Mouse (Mus musculus) CH12.LX (cell line): ENCODE results near the gene Abcc5. TPM values are rescaled to one million over a fixed set of nuclear protein-coding genes. Genes with fewer than 3 reads are reported as not detected.

Source experiments
- DNase-seq: peaks from one replicate; pipeline ENCODE4 v3.0.0-alpha.2; 2013; ENCODE audit errors: extremely low read depth
- H3K27ac ChIP-seq: 2 replicates; pipeline ENCODE4 v1.5.1; 2012; ENCODE audit warnings: low read depth, mild to moderate bottlenecking, control low read depth, moderate library complexity; ENCODE audit not compliant: insufficient read depth
- H3K27me3 ChIP-seq: replicated peaks from 2 replicates; pipeline ENCODE3; 2012; ENCODE audit warnings: inconsistent platforms
- H3K36me3 ChIP-seq, 2 experiments: replicated peaks in 1 of 2; 2 replicates each; pipeline versions ENCODE3 to v1.6.1; 2012; ENCODE audit warnings: inconsistent platforms in 1 of 2, low read length in 1 of 2, mild to moderate bottlenecking in 1 of 2, mixed read lengths in 1 of 2, moderate library complexity in 1 of 2; ENCODE audit not compliant: control insufficient read depth in 1 of 2, insufficient read depth in 1 of 2
- H3K4me1 ChIP-seq, 2 experiments: 2 replicates each; pipeline ENCODE4 v1.6.1; 2012; ENCODE audit warnings: inconsistent platforms in 1 of 2, moderate library complexity in 1 of 2; ENCODE audit not compliant: insufficient read depth in 2 of 2, control insufficient read depth in 1 of 2
- H3K4me2 ChIP-seq: 2 replicates; pipeline ENCODE4 v1.6.1; 2012; ENCODE audit warnings: low read depth, mild to moderate bottlenecking, control low read depth; ENCODE audit not compliant: poor library complexity, insufficient read depth, severe bottlenecking
- H3K4me3 ChIP-seq, 3 experiments: fragments of 150-350 bp in 1 of 3; sonication (generic) in 1 of 3; replicated peaks in 1 of 3; 2 replicates each; pipeline versions ENCODE3 to v1.5.1; 2011 to 2012; ENCODE audit warnings: low read depth in 2 of 3, low read length in 2 of 3, mild to moderate bottlenecking in 2 of 3, moderate library complexity in 2 of 3, control low read depth in 1 of 3, improper control_type of control experiment in 1 of 3, inconsistent platforms in 1 of 3, mixed read lengths in 1 of 3; ENCODE audit not compliant: poor library complexity in 1 of 3
- H3K79me2 ChIP-seq: replicated peaks from 2 replicates; pipeline ENCODE4 v1.6.1; 2012; ENCODE audit warnings: mild to moderate bottlenecking, moderate library complexity; ENCODE audit not compliant: control insufficient read depth, poor library complexity, insufficient read depth, severe bottlenecking; ENCODE audit errors: extremely low read depth
- H3K9ac ChIP-seq: 2 replicates; pipeline ENCODE4 v1.6.1; 2012; ENCODE audit warnings: low read depth, mild to moderate bottlenecking, control low read depth, moderate library complexity; ENCODE audit not compliant: insufficient read depth
- H3K9me3 ChIP-seq: replicated peaks from 2 replicates; pipeline ENCODE3; 2012; ENCODE audit warnings: low read length, inconsistent platforms, mixed read lengths
- CTCF ChIP-seq, 2 experiments: IDR thresholded peaks in 1 of 2; conservative IDR thresholded peaks in 1 of 2; 2 replicates each; pipeline ENCODE4 v1.5.1; 2011 to 2012; ENCODE audit warnings: low read depth in 2 of 2, low read length in 2 of 2, improper control_type of control experiment in 1 of 2, inconsistent platforms in 1 of 2, mild to moderate bottlenecking in 1 of 2, moderate library complexity in 1 of 2
- E2F4 ChIP-seq: IDR thresholded peaks from 2 replicates; pipeline ENCODE4 v1.6.1; 2011; ENCODE audit warnings: low read depth, low read length, improper control_type of control experiment; ENCODE audit not compliant: insufficient replicate concordance
- ELF1 ChIP-seq: IDR thresholded peaks from 2 replicates; pipeline ENCODE4 v1.6.1; 2014; ENCODE audit warnings: low read depth, mild to moderate bottlenecking, inconsistent platforms, low read length, improper control_type of control experiment
- EP300 ChIP-seq: IDR thresholded peaks from 2 replicates; pipeline ENCODE4 v1.6.1; 2011; ENCODE audit warnings: low read length, improper control_type of control experiment
- ETS1 ChIP-seq: conservative IDR thresholded peaks from 2 replicates; pipeline ENCODE4 v1.6.1; 2012; ENCODE audit warnings: low read depth, mild to moderate bottlenecking, inconsistent platforms, low read length, improper control_type of control experiment, moderate library complexity
- GABPA ChIP-seq: IDR thresholded peaks from 2 replicates; pipeline ENCODE4 v1.6.1; 2012; ENCODE audit warnings: low read depth, low read length, improper control_type of control experiment, inconsistent platforms; ENCODE audit not compliant: insufficient replicate concordance
- IRF4 ChIP-seq: IDR thresholded peaks from 2 replicates; pipeline ENCODE4 v1.6.1; 2014; ENCODE audit warnings: low read depth, mild to moderate bottlenecking, inconsistent platforms, low read length, improper control_type of control experiment
- JUN ChIP-seq: IDR thresholded peaks from 2 replicates; pipeline ENCODE4 v1.6.1; 2011; ENCODE audit warnings: low read depth, mild to moderate bottlenecking, low read length, improper control_type of control experiment, moderate library complexity; ENCODE audit not compliant: insufficient read depth
- JUND ChIP-seq: conservative IDR thresholded peaks from 2 replicates; pipeline ENCODE4 v1.6.1; 2011; ENCODE audit warnings: low read depth, low read length, improper control_type of control experiment
- MAFK ChIP-seq: IDR thresholded peaks from 2 replicates; pipeline ENCODE4 v1.6.1; 2011; ENCODE audit warnings: low read length, improper control_type of control experiment; ENCODE audit not compliant: insufficient replicate concordance
- MAX ChIP-seq: IDR thresholded peaks from 2 replicates; pipeline ENCODE4 v1.6.1; 2011; ENCODE audit warnings: low read length, improper control_type of control experiment
- MAZ ChIP-seq: IDR thresholded peaks from 2 replicates; pipeline ENCODE4 v1.6.1; 2012; ENCODE audit warnings: low read depth, mild to moderate bottlenecking, inconsistent platforms, low read length, improper control_type of control experiment, moderate library complexity
- MEF2A ChIP-seq: IDR thresholded peaks from 2 replicates; pipeline ENCODE4 v1.6.1; 2014; ENCODE audit warnings: low read depth, mild to moderate bottlenecking, inconsistent platforms, low read length, improper control_type of control experiment, borderline replicate concordance
- MXI1 ChIP-seq: IDR thresholded peaks from 2 replicates; pipeline ENCODE4 v1.6.1; 2011; ENCODE audit warnings: mild to moderate bottlenecking, low read depth, low read length, improper control_type of control experiment
- NRF1 ChIP-seq: IDR thresholded peaks from 2 replicates; pipeline ENCODE4 v1.6.1; 2014; ENCODE audit warnings: low read depth, mild to moderate bottlenecking, inconsistent platforms, low read length, improper control_type of control experiment, moderate library complexity
- PAX5 ChIP-seq: IDR thresholded peaks from 2 replicates; pipeline ENCODE4 v1.6.1; 2012; ENCODE audit warnings: low read length, inconsistent platforms, mixed read lengths
- RAD21 ChIP-seq: IDR thresholded peaks from 2 replicates; pipeline ENCODE4 v1.6.1; 2011; ENCODE audit warnings: low read depth, mild to moderate bottlenecking, low read length, improper control_type of control experiment, moderate library complexity
- RCOR1 ChIP-seq: conservative IDR thresholded peaks from 2 replicates; pipeline ENCODE4 v1.6.1; 2012; ENCODE audit warnings: low read depth, mild to moderate bottlenecking, inconsistent platforms, low read length, improper control_type of control experiment
- SIN3A ChIP-seq: IDR thresholded peaks from 2 replicates; pipeline ENCODE4 v1.6.1; 2012; ENCODE audit warnings: low read length, improper control_type of control experiment, inconsistent platforms
- TBP ChIP-seq: conservative IDR thresholded peaks from 2 replicates; pipeline ENCODE4 v1.6.1; 2011; ENCODE audit warnings: low read depth, low read length, improper control_type of control experiment
- ZC3H11A ChIP-seq: IDR thresholded peaks from 2 replicates; pipeline ENCODE4 v1.6.1; 2012; ENCODE audit warnings: low read depth, mild to moderate bottlenecking, inconsistent platforms, low read length, improper control_type of control experiment
- ZKSCAN1 ChIP-seq: IDR thresholded peaks from 2 replicates; pipeline ENCODE4 v1.6.1; 2012; ENCODE audit warnings: low read depth, inconsistent platforms, low read length, improper control_type of control experiment, borderline replicate concordance
- ZNF384 ChIP-seq: IDR thresholded peaks from 2 replicates; pipeline ENCODE4 v1.6.1; 2012; ENCODE audit warnings: low read depth, low read length, improper control_type of control experiment, inconsistent platforms
- dilution Hi-C: fragments of 300-500 bp; cut with MboI; formaldehyde crosslinking; loops from 2 replicates; pipeline ENCODE4 v1.14.3; 2020; ENCODE audit warnings: low sequenced_read_pairs; ENCODE audit not compliant: extremely low pct_unique_long_range_greater_than_20kb, extremely low pct_ligation_motif_present
- in situ Hi-C: fragments of 300-500 bp; cut with MboI; formaldehyde crosslinking; loops from 3 replicates; pipeline ENCODE4 v1.14.3; 2019; ENCODE audit warnings: low sequenced_read_pairs, low pct_ligation_motif_present, low pct_unique_long_range_greater_than_20kb, mixed read lengths
- polyA plus RNA-seq: library from polyadenylated mRNA; unstranded; fragments of >175 nt; gene quantifications from 2 replicates; pipeline ENCODE4 v1.2.1, GENCODE M21; 2012; ENCODE audit warnings: low read depth; ENCODE audit not compliant: insufficient read length
- total RNA-seq, 2 experiments: library from RNA; depleted of rRNA; stranded (reverse); fragments of 300-350 nt in 1 of 2; fragments of >200 nt in 1 of 2; gene quantifications; 2 replicates each; pipeline ENCODE4 v1.2.3; 2012 to 2014

Abcc5 gene
- total and polyA plus RNA-seq, 3 experiments: 23.4 to 28.6 (median 23.8) TPM

- Histone ChIP-seq H3K9me3 (no peaks in the 10 kb centered on the region), H3K4me3 (no peak overlapping the region), H3K27ac (no peak overlapping the region), H3K36me3 (peaks cover 3 to 64% of the 10 kb centered on the region in 2 experiments), H3K9ac (no peak overlapping the region), H3K27me3 (no peaks in the 10 kb centered on the region), H3K4me1 (peaks cover 0 to 5% of the 10 kb centered on the region in 2 experiments; a peak in 1 of 4 replicates), H3K79me2 (no peaks in the 10 kb centered on the region)
- dilution Hi-C loops: no loop called here
- no peak for DNase-seq
- in situ Hi-C loops: no loop called here
- TF ChIP-seq IRF4 (no peak), MEF2A (no peak), ETS1 (no peak), ZNF384 (no peak), ZC3H11A (no peak), MAX (no peak), PAX5 (no peak)
- TF ChIP-seq, all 38 proteins: peak for 0
- H3K4me2 ChIP-seq: no peak overlapping the region
Observed at GRCm38 (mm10) chr16:20354011-20354410, 72.2 kb downstream of the Abcc5 start.

GRCm38 (mm10) chr16:20345464-20345863 is 80.7 kb downstream of the Abcc5 start:
- H3K9ac ChIP-seq: no peak overlapping the region
- in situ Hi-C loops: no loop called here
- H3K36me3 ChIP-seq: peaks cover 0 to 54% of the 10 kb centered on the region in 2 experiments
- H3K4me2 ChIP-seq: no peak overlapping the region
- H3K79me2 ChIP-seq: no peaks in the 10 kb centered on the region
- no peak overlapping the region for H3K27ac ChIP-seq
- H3K27me3 ChIP-seq: no peaks in the 10 kb centered on the region
- TF ChIP-seq RAD21 (no peak), PAX5 (no peak), MXI1 (no peak), NRF1 (no peak), CTCF (conservative IDR thresholded peaks at IDR 0.05 in 1 of 2, IDR thresholded peaks at IDR 0.05 in 1 of 2; ENCODE audit: low read depth in 2 of 2, low read length in 2 of 2) (no peak), E2F4 (no peak), EP300 (no peak), GABPA (no peak), SIN3A (no peak), IRF4 (no peak), JUND (no peak), MAFK (no peak), TBP (no peak), ELF1 (no peak), RCOR1 (no peak), ZKSCAN1 (no peak), JUN (no peak), ETS1 (no peak), MAZ (no peak)
- no peak for DNase-seq
- no peak overlapping the region for H3K4me3 ChIP-seq
- H3K9me3 ChIP-seq: no peaks in the 10 kb centered on the region
- peaks cover 0 to 3% of the 10 kb centered on the region in 2 experiments; a peak in 1 of 4 replicates for H3K4me1 ChIP-seq
- dilution Hi-C loops: no loop called here
